23 mouse cellular contexts compared by ENCODE assay signal in genomic region chr13:100582144-100582543, GRCm38 (mm10). TPM values are rescaled to one million over a fixed set of nuclear protein-coding genes. Genes with fewer than 3 reads are reported as not detected.
DNase-seq lines count a peak whose midpoint lies in the region; ATAC-seq and TF ChIP-seq lines count a peak whose summit lies in the region.
"Had no signal": no experiment of that assay in that cellular context is flagged by ENCODE, and none has a peak within 500 bp of the region (broad histone marks: within the 10 kb centered on the region; RNA-seq: fewer than 3 reads in every experiment).

No protein-coding gene starts in this region.

- no peaks in the 10 kb centered on the region for H3K36me3 ChIP-seq in intestine, embryonic 14.5 days (ENCODE audit: control insufficient read depth, insufficient read depth, low read length)
- no peaks in the 10 kb centered on the region for H3K36me3 ChIP-seq in intestine, postnatal 0 days (ENCODE audit: control insufficient read depth, insufficient read depth)
- H3K36me3 ChIP-seq: embryonic facial prominence, embryonic 13.5 days; hindbrain, embryonic 13.5 days; limb, embryonic 10.5 days; midbrain, embryonic 12.5 days; neural tube, embryonic 12.5 days had no signal

- H3K4me2 ChIP-seq in intestine, embryonic 14.5 days (ENCODE audit: low read length) = no peak overlapping the region
- no peak overlapping the region for H3K4me2 ChIP-seq in intestine, postnatal 0 days (replicated peaks; ENCODE audit: low read depth)
- H3K4me2 ChIP-seq: embryonic facial prominence, embryonic 13.5 days; hindbrain, embryonic 13.5 days; midbrain, embryonic 12.5 days; neural tube, embryonic 12.5 days had no signal

- H3K4me1 ChIP-seq in intestine, embryonic 14.5 days (replicated peaks; ENCODE audit: control insufficient read depth, insufficient read depth, low read length) = 0 out of 2 replicates have a peak, but pooled peaks cover 6% of the 10 kb centered on the region
- no peaks in the 10 kb centered on the region for H3K4me1 ChIP-seq in intestine, postnatal 0 days (replicated peaks; ENCODE audit: control insufficient read depth, insufficient read depth, low read length)

- no peak overlapping the region for H3K9ac ChIP-seq in intestine, embryonic 14.5 days (ENCODE audit: low read length)
- H3K9ac ChIP-seq in intestine, postnatal 0 days (ENCODE audit: low read depth, low read length) = no peak overlapping the region
- H3K9ac ChIP-seq: embryonic facial prominence, embryonic 13.5 days; forebrain, postnatal 0 days; hindbrain, embryonic 13.5 days; midbrain, embryonic 12.5 days; neural tube, embryonic 12.5 days had no signal

- H3K27me3 ChIP-seq in intestine, embryonic 14.5 days (replicated peaks; ENCODE audit: control insufficient read depth, insufficient read depth, low read length) = no peaks in the 10 kb centered on the region
- H3K27me3 ChIP-seq in intestine, postnatal 0 days (replicated peaks; ENCODE audit: control insufficient read depth, insufficient read depth, low read length) = no peaks in the 10 kb centered on the region
- H3K27me3 ChIP-seq: CH12.LX; embryonic facial prominence, embryonic 13.5 days; hindbrain, embryonic 13.5 days; midbrain, embryonic 12.5 days; neural tube, embryonic 12.5 days had no signal

- H3K4me3 ChIP-seq in intestine, embryonic 14.5 days (ENCODE audit: low read depth, low read length) = no peak overlapping the region
- H3K4me3 ChIP-seq in intestine, postnatal 0 days (ENCODE audit: low read depth, low read length) = no peak overlapping the region
- H3K4me3 ChIP-seq: embryonic facial prominence, embryonic 13.5 days; hindbrain, embryonic 13.5 days; limb, embryonic 10.5 days; midbrain, embryonic 12.5 days; neural tube, embryonic 12.5 days had no signal

- ATAC-seq in intestine, embryonic 14.5 days (replicated peaks; ENCODE audit: low FRiP score, low TSS enrichment, low read depth) = no peak
- ATAC-seq in intestine, postnatal 0 days = no peak
- ATAC-seq: forebrain, postnatal 0 days; inflammation-experienced regulatory T-cells, adult 6 months had no signal

- H3K27ac ChIP-seq in intestine, embryonic 14.5 days (ENCODE audit: low read depth) = no peak overlapping the region
- no peak overlapping the region for H3K27ac ChIP-seq in intestine, postnatal 0 days (ENCODE audit: low read depth, low read length)
- H3K27ac ChIP-seq: embryonic facial prominence, embryonic 13.5 days; hindbrain, embryonic 13.5 days; limb, embryonic 10.5 days; midbrain, embryonic 12.5 days; neural tube, embryonic 12.5 days had no signal

- H3K9me3 ChIP-seq in intestine, embryonic 14.5 days (ENCODE audit: control insufficient read depth, low read length) = no peaks in the 10 kb centered on the region
- no peaks in the 10 kb centered on the region for H3K9me3 ChIP-seq in intestine, postnatal 0 days (ENCODE audit: control insufficient read depth)
- H3K9me3 ChIP-seq: embryonic facial prominence, embryonic 13.5 days; hindbrain, embryonic 13.5 days; limb, embryonic 10.5 days; midbrain, embryonic 12.5 days; neural tube, embryonic 12.5 days had no signal

- TF ChIP-seq CTCF in intestine, postnatal 0 days (IDR thresholded peaks at IDR 0.05; ENCODE audit: low read depth) = no peak

- WGBS in intestine, embryonic 14.5 days = 32% methylated on average over 6 of the region's 6 CpGs
- 38% methylated on average over 6 of the region's 6 CpGs for WGBS in intestine, postnatal 0 days

- DNase-seq in adrenal gland, postnatal 14 days = peak; percentile 14
- DNase-seq in adrenal gland, postnatal 10 days = no peak
- DNase-seq in intestine, embryonic 14.5 days (ENCODE audit: low spot score) = peak; percentile 47
- DNase-seq in urinary bladder, postnatal 14 days (ENCODE audit: low spot score) = peak; percentile 20
- DNase-seq in urinary bladder, postnatal 10 days (ENCODE audit: low spot score) = no peak
- no peak for DNase-seq in layer of hippocampus, adult 8-10 months (ENCODE audit: low spot score in 2 of 2)
- no peak for DNase-seq in retina, embryonic 14.5 days (ENCODE audit: low spot score)
- DNase-seq: adrenal gland, adult 8-10 months; cerebellum, postnatal 10 days; forebrain, postnatal 0 days; gastrocnemius, postnatal 36 days; layer of hippocampus, adult 9-11 months; right cerebral cortex, adult 18-20 months; thymus, postnatal 36 days had no signal

RNA-seq across cellular contexts. Expression of gene Ocln, which starts 29.6 kb away (rescaled TPM):
- total RNA-seq in adrenal gland, postnatal 14 days (2021) = 4.4 and 6.7 TPM in 2 replicates
- total RNA-seq in adrenal gland, postnatal 10 days (2021) = 1 to 10 TPM; 8.0 to 8.3 TPM
- 71.7 and 74.6 TPM in 2 replicates for polyA plus RNA-seq in intestine, embryonic 14.5 days (2014; fragmentation: Nextera tagmentation; extraction: Ambion mirVana)
- polyA plus RNA-seq in intestine, postnatal 0 days (2015; fragmentation: Nextera tagmentation; extraction: Ambion mirVana) = 44.5 and 49.4 TPM in 2 replicates
- 10 to 100 TPM in 3 of 4 experiments, 1 to 10 TPM in 1; 10.0 to 14.1 (median 11.3) TPM for total RNA-seq in layer of hippocampus, adult 8-10 months (2022)
- total RNA-seq: monocyte, adult 5-6 weeks had no signal

RNA-seq across cellular contexts. Expression of gene Marveld2, which starts 34.6 kb away (rescaled TPM):
- total RNA-seq in adrenal gland, postnatal 14 days (2021) = 0.89 and 1.0 TPM in 2 replicates
- 1 to 10 TPM; 1.4 to 1.8 TPM for total RNA-seq in adrenal gland, postnatal 10 days (2021)
- 24.0 and 25.6 TPM in 2 replicates for polyA plus RNA-seq in intestine, embryonic 14.5 days (2014; fragmentation: Nextera tagmentation; extraction: Ambion mirVana)
- 20.8 and 21.1 TPM in 2 replicates for polyA plus RNA-seq in intestine, postnatal 0 days (2015; fragmentation: Nextera tagmentation; extraction: Ambion mirVana)
- total RNA-seq in layer of hippocampus, adult 8-10 months (2022) = 1 to 10 TPM; 1.5 to 2.3 (median 1.5) TPM

Comparison
In these comparisons a context has a peak if more than half of its experiments do, and no peak if none do; other contexts are left out.
1. DNase-seq: peak in adrenal gland, postnatal 14 days (single experiment), intestine, embryonic 14.5 days (single experiment) and urinary bladder, postnatal 14 days (single experiment); none in adrenal gland, postnatal 10 days (single experiment), urinary bladder, postnatal 10 days (single experiment), layer of hippocampus, adult 8-10 months (0 of 2) and retina, embryonic 14.5 days (single experiment).